In genomic region chr2:27447782-27448181, GRCm38 (mm10) we compare ENCODE assay signal across 16 mouse cellular contexts. TPM values are rescaled to one million over a fixed set of nuclear protein-coding genes. Genes with fewer than 3 reads are reported as not detected.
DNase-seq lines count a peak whose midpoint lies in the region; ATAC-seq and TF ChIP-seq lines count a peak whose summit lies in the region.
"Had no signal": no experiment of that assay in that cellular context is flagged by ENCODE, and none has a peak within 500 bp of the region (broad histone marks: within the 10 kb centered on the region; RNA-seq: fewer than 3 reads in every experiment).

No protein-coding gene starts in this region.

- no peak for DNase-seq in heart, postnatal 0 days (ENCODE audit: low spot score)
- no peak for DNase-seq in heart, embryonic 10.5 days (ENCODE audit: low spot score)
- DNase-seq in lung, embryonic 14.5 days = peak; percentile 26
- no peak for DNase-seq in lung, postnatal 14 days
- DNase-seq in ES-CJ7 (ENCODE audit: low read depth, low spot score) = peak; percentile 54
- DNase-seq in brain, embryonic 14.5 days (ENCODE audit: low read depth) = no peak
- no peak for DNase-seq in gastrocnemius, postnatal 4 days (ENCODE audit: low spot score in 2 of 2)
- DNase-seq: adrenal gland, postnatal 10 days; left cerebral cortex, postnatal 4 days; lung, adult 2 months had no signal

- peak; percentile 6; the same call in 1 of the 2 replicates for TF ChIP-seq CTCF in heart, postnatal 0 days (IDR thresholded peaks at IDR 0.05; ENCODE audit: low read depth)
- peak; percentile 50 for TF ChIP-seq CTCF in lung, embryonic 14.5 days (IDR thresholded peaks at IDR 0.05; ENCODE audit: low read depth)
- TF ChIP-seq CTCF in brain, embryonic 14.5 days (IDR thresholded peaks at IDR 0.05; ENCODE audit: borderline replicate concordance, extremely low read depth, insufficient read depth, insufficient read length) = peak; percentile 41; the same call in 1 of the 2 replicates

- no peak for TF ChIP-seq POLR2A in brain, embryonic 14.5 days (IDR thresholded peaks at IDR 0.05; ENCODE audit: borderline replicate concordance, extremely low read depth, insufficient read depth, insufficient read length, poor library complexity, severe bottlenecking)

- H3K27ac ChIP-seq in heart, postnatal 0 days (ENCODE audit: low read depth) = no peak overlapping the region
- H3K27ac ChIP-seq in heart, embryonic 10.5 days = no peak overlapping the region
- H3K27ac ChIP-seq in lung, embryonic 14.5 days (ENCODE audit: low read depth) = no peak overlapping the region
- no peak overlapping the region for H3K27ac ChIP-seq in heart, embryonic 11.5 days (ENCODE audit: low read depth, low read length)
- H3K27ac ChIP-seq: heart, embryonic 13.5 days; hindbrain, embryonic 13.5 days; kidney, embryonic 15.5 days; midbrain, embryonic 12.5 days; neural tube, embryonic 12.5 days had no signal

- TF ChIP-seq EP300 in heart, postnatal 0 days (IDR thresholded peaks at IDR 0.05; ENCODE audit: low read depth) = no peak

- 83% methylated on average over 5 of the region's 5 CpGs for WGBS in heart, postnatal 0 days
- 86% methylated on average over 5 of the region's 5 CpGs for WGBS in heart, embryonic 10.5 days
- 82% methylated on average over 5 of the region's 5 CpGs for WGBS in lung, embryonic 14.5 days
- WGBS in heart, embryonic 11.5 days (ENCODE audit: insufficient replicate concordance) = 89% methylated on average over 5 of the region's 5 CpGs

- H3K4me2 ChIP-seq in heart, postnatal 0 days (ENCODE audit: low read depth, low read length) = no peak overlapping the region
- no peak overlapping the region for H3K4me2 ChIP-seq in lung, embryonic 14.5 days
- H3K4me2 ChIP-seq in heart, embryonic 11.5 days = no peak overlapping the region
- H3K4me2 ChIP-seq: heart, embryonic 13.5 days; hindbrain, embryonic 13.5 days; kidney, embryonic 15.5 days; midbrain, embryonic 12.5 days; neural tube, embryonic 12.5 days had no signal

- 0 out of 2 replicates have a peak, but pooled peaks cover 1% of the 10 kb centered on the region for H3K4me1 ChIP-seq in heart, postnatal 0 days (ENCODE audit: control insufficient read depth, insufficient read depth)
- peaks cover 11% of the 10 kb centered on the region for H3K4me1 ChIP-seq in heart, embryonic 10.5 days
- H3K4me1 ChIP-seq in lung, embryonic 14.5 days (ENCODE audit: insufficient read depth) = peaks cover 3% of the 10 kb centered on the region; the same call in 1 of the 2 replicates
- H3K4me1 ChIP-seq in heart, embryonic 11.5 days (ENCODE audit: control insufficient read depth, insufficient read depth, low read length) = peaks cover 7% of the 10 kb centered on the region; the same call in 1 of the 2 replicates

- H3K9ac ChIP-seq in heart, postnatal 0 days (replicated peaks; ENCODE audit: low read depth, low read length) = no peak overlapping the region
- no peak overlapping the region for H3K9ac ChIP-seq in lung, embryonic 14.5 days
- H3K9ac ChIP-seq in heart, embryonic 11.5 days (ENCODE audit: low read depth, low read length) = no peak overlapping the region
- H3K9ac ChIP-seq: heart, embryonic 13.5 days; hindbrain, embryonic 13.5 days; kidney, embryonic 15.5 days; midbrain, embryonic 12.5 days; neural tube, embryonic 12.5 days had no signal

- no peaks in the 10 kb centered on the region for H3K9me3 ChIP-seq in heart, postnatal 0 days (replicated peaks; ENCODE audit: control insufficient read depth, low read length)
- H3K9me3 ChIP-seq in heart, embryonic 10.5 days = no peaks in the 10 kb centered on the region
- H3K9me3 ChIP-seq in lung, embryonic 14.5 days (ENCODE audit: low read depth, low read length) = no peaks in the 10 kb centered on the region
- H3K9me3 ChIP-seq in heart, embryonic 11.5 days (replicated peaks; ENCODE audit: control insufficient read depth, low read length) = no peaks in the 10 kb centered on the region
- H3K9me3 ChIP-seq: heart, embryonic 13.5 days; hindbrain, embryonic 13.5 days; kidney, embryonic 15.5 days; midbrain, embryonic 12.5 days; neural tube, embryonic 12.5 days had no signal

- no peaks in the 10 kb centered on the region for H3K27me3 ChIP-seq in heart, postnatal 0 days (ENCODE audit: control insufficient read depth, insufficient read depth, low read length)
- no peaks in the 10 kb centered on the region for H3K27me3 ChIP-seq in heart, embryonic 10.5 days (ENCODE audit: insufficient read depth, poor library complexity, severe bottlenecking)
- no peaks in the 10 kb centered on the region for H3K27me3 ChIP-seq in lung, embryonic 14.5 days (ENCODE audit: insufficient read depth, low read length)
- no peaks in the 10 kb centered on the region for H3K27me3 ChIP-seq in heart, embryonic 11.5 days (ENCODE audit: control insufficient read depth, insufficient read depth, low read length)
- H3K27me3 ChIP-seq: heart, embryonic 13.5 days; hindbrain, embryonic 13.5 days; kidney, embryonic 15.5 days; midbrain, embryonic 12.5 days; neural tube, embryonic 12.5 days had no signal

- no peak overlapping the region for H3K4me3 ChIP-seq in heart, postnatal 0 days (ENCODE audit: low read depth, low read length)
- H3K4me3 ChIP-seq in heart, embryonic 10.5 days = no peak overlapping the region
- no peak overlapping the region for H3K4me3 ChIP-seq in lung, embryonic 14.5 days (ENCODE audit: low read depth, low read length)
- no peak overlapping the region for H3K4me3 ChIP-seq in heart, embryonic 11.5 days (ENCODE audit: low read depth, low read length)
- H3K4me3 ChIP-seq: heart, embryonic 13.5 days; hindbrain, embryonic 13.5 days; kidney, embryonic 15.5 days; midbrain, embryonic 12.5 days; neural tube, embryonic 12.5 days had no signal

- peaks cover 80% of the 10 kb centered on the region for H3K36me3 ChIP-seq in heart, postnatal 0 days (replicated peaks; ENCODE audit: control insufficient read depth, insufficient read depth, low read length)
- peaks cover 79% of the 10 kb centered on the region for H3K36me3 ChIP-seq in heart, embryonic 10.5 days
- peaks cover 82% of the 10 kb centered on the region for H3K36me3 ChIP-seq in lung, embryonic 14.5 days (ENCODE audit: insufficient read depth)
- H3K36me3 ChIP-seq in heart, embryonic 11.5 days (ENCODE audit: control insufficient read depth, insufficient read depth, low read length) = peaks cover 44% of the 10 kb centered on the region

- no peak for ATAC-seq in heart, postnatal 0 days (ENCODE audit: insufficient read depth, low read depth)
- no peak for ATAC-seq in lung, embryonic 14.5 days (ENCODE audit: insufficient read depth)
- ATAC-seq in heart, embryonic 11.5 days (replicated peaks; ENCODE audit: insufficient number of reproducible peaks, low FRiP score, low TSS enrichment) = no peak

RNA-seq across cellular contexts. Expression of gene Brd3os, which starts 5.7 kb away (rescaled TPM):
- 0.11 and 1.0 TPM in 2 replicates for total RNA-seq in heart, postnatal 0 days (2014; rRNA removed; ENCODE audit: low replicate concordance)
- polyA plus RNA-seq in heart, postnatal 0 days (2015; fragmentation: Nextera tagmentation; extraction: Ambion mirVana) = 1.9 and 2.2 TPM in 2 replicates
- polyA plus RNA-seq in heart, embryonic 10.5 days (2016; fragmentation: Nextera tagmentation; extraction: Ambion mirVana) = 2.3 and 3.3 TPM in 2 replicates
- polyA plus RNA-seq in lung, embryonic 14.5 days (2014; fragmentation: Nextera tagmentation; extraction: Ambion mirVana) = 7.0 and 8.1 TPM in 2 replicates
- 31.5 and 33.8 TPM in 2 replicates for polyA plus RNA-seq in brain, embryonic 14.5 days (2012; rRNA removed)
- total RNA-seq in gastrocnemius, postnatal 4 days (2021) = 1 to 10 TPM; 1.6 to 2.9 TPM
- polyA plus RNA-seq in heart, embryonic 11.5 days (2014; fragmentation: Nextera tagmentation; extraction: Ambion mirVana) = 3.1 and 3.3 TPM in 2 replicates

RNA-seq across cellular contexts. Expression of gene Vav2, which starts 20.9 kb away (rescaled TPM):
- total RNA-seq in heart, postnatal 0 days (2014; rRNA removed; ENCODE audit: low replicate concordance) = 15.6 and 16.8 TPM in 2 replicates
- 2.3 and 2.4 TPM in 2 replicates for polyA plus RNA-seq in heart, postnatal 0 days (2015; fragmentation: Nextera tagmentation; extraction: Ambion mirVana)
- 5.1 and 8.1 TPM in 2 replicates for polyA plus RNA-seq in heart, embryonic 10.5 days (2016; fragmentation: Nextera tagmentation; extraction: Ambion mirVana)
- 8.6 and 8.8 TPM in 2 replicates for polyA plus RNA-seq in lung, embryonic 14.5 days (2014; fragmentation: Nextera tagmentation; extraction: Ambion mirVana)
- polyA plus RNA-seq in brain, embryonic 14.5 days (2012; rRNA removed) = 52.9 and 55.0 TPM in 2 replicates
- 10 to 100 TPM; 11.2 to 11.6 TPM for total RNA-seq in gastrocnemius, postnatal 4 days (2021)
- 3.4 and 4.7 TPM in 2 replicates for polyA plus RNA-seq in heart, embryonic 11.5 days (2014; fragmentation: Nextera tagmentation; extraction: Ambion mirVana)

RNA-seq across cellular contexts. Expression of gene Brd3, which starts 59.7 kb away (rescaled TPM):
- total RNA-seq in heart, postnatal 0 days (2014; rRNA removed; ENCODE audit: low replicate concordance) = 13.0 and 19.6 TPM in 2 replicates
- 37.1 and 40.8 TPM in 2 replicates for polyA plus RNA-seq in heart, postnatal 0 days (2015; fragmentation: Nextera tagmentation; extraction: Ambion mirVana)
- 90.5 and 135 TPM in 2 replicates for polyA plus RNA-seq in heart, embryonic 10.5 days (2016; fragmentation: Nextera tagmentation; extraction: Ambion mirVana)
- 126 and 141 TPM in 2 replicates for polyA plus RNA-seq in lung, embryonic 14.5 days (2014; fragmentation: Nextera tagmentation; extraction: Ambion mirVana)
- 61.9 and 85.0 TPM in 2 replicates for polyA plus RNA-seq in brain, embryonic 14.5 days (2012; rRNA removed)
- total RNA-seq in gastrocnemius, postnatal 4 days (2021) = 100 to 1,000 TPM; 103 to 109 TPM
- polyA plus RNA-seq in heart, embryonic 11.5 days (2014; fragmentation: Nextera tagmentation; extraction: Ambion mirVana) = 99.5 and 116 TPM in 2 replicates

Comparison
In these comparisons a context has a peak if more than half of its experiments do, and no peak if none do; other contexts are left out.
1. DNase-seq: peak in lung, embryonic 14.5 days (single experiment) and ES-CJ7 (single experiment); none in heart, postnatal 0 days (single experiment), heart, embryonic 10.5 days (single experiment), lung, postnatal 14 days (single experiment), brain, embryonic 14.5 days (single experiment) and gastrocnemius, postnatal 4 days (0 of 2).
2. Peak in every context shown above with its lines, with median percentiles within 50 percentile points of each other: CTCF ChIP-seq.